Mouse (Mus musculus) stomach, postnatal 0 days (tissue): Measurements from ENCODE around the gene Entpd2.

ENCODE experiments used
- CTCF ChIP-seq: IDR thresholded peaks from 2 replicates; pipeline ENCODE4 v1.5.1; 2016; ENCODE audit warnings: antibody characterized with exemption, low read depth, mild to moderate bottlenecking, moderate library complexity
- EP300 ChIP-seq: optimal IDR thresholded peaks from 2 replicates; pipeline ENCODE3; 2016; ENCODE audit warnings: antibody characterized with exemption

GRCm38 (mm10) chr2:25356208-25357079, 39.2 kb upstream of the Entpd2 start, which contains the start of gene Dpp7:
- no peak for TF ChIP-seq CTCF
- TF ChIP-seq EP300, result no peak
